Mouse (Mus musculus) 3T3-L1 (cell line): ENCODE measurements at regions not wholly inside any gene's neighbourhood (a gene's known extent, or its start where the extent isn't known, plus 50 kb on each side); places are given as distances from the start of the nearest gene placed in this dataset.
A peak's percentile ranks its signal among the peaks of the same experiment; 100 is the strongest.
"Not testable (repeated sequence)": the region's sequence is repeated elsewhere in the genome, so short reads cannot be mapped to it uniquely, and the experiment has no call there.

Experiments used
- DNase-seq: peaks from one replicate; pipeline ENCODE4 v3.0.0-alpha.2; 2015; ENCODE audit warnings: low read depth, low spot score

GRCm38 (mm10) chr13:60467821-60468579 is 133.7 kb upstream of the Dapk1 start:
- peak; percentile 85 for DNase-seq

- no peak for DNase-seq
Measured at GRCm38 (mm10) chr13:60470426-60471398, 131.0 kb upstream of the Dapk1 start.

- DNase-seq: no peak
Measured at GRCm38 (mm10) chr13:60471602-60472001, 130.1 kb upstream of the Dapk1 start.

GRCm38 (mm10) chr13:60476366-60476765 is 125.4 kb upstream of the Dapk1 start:
- DNase-seq: no peak

GRCm38 (mm10) chr13:60478301-60478700 is 123.4 kb upstream of the Dapk1 start:
- no peak for DNase-seq

- peak; percentile 66 for DNase-seq
Measured at GRCm38 (mm10) chr13:60479043-60479861, 122.5 kb upstream of the Dapk1 start.

GRCm38 (mm10) chr13:60479862-60480730 is 121.7 kb upstream of the Dapk1 start:
- DNase-seq: no peak

GRCm38 (mm10) chr13:60480731-60481431 is 120.9 kb upstream of the Dapk1 start:
- DNase-seq: no peak

- not testable (repeated sequence) for DNase-seq
Measured at GRCm38 (mm10) chr13:60481451-60481850, 120.3 kb upstream of the Dapk1 start.

GRCm38 (mm10) chr13:60481946-60482345 is 119.8 kb upstream of the Dapk1 start:
- DNase-seq: no peak

GRCm38 (mm10) chr13:60486105-60486504 is 115.6 kb upstream of the Dapk1 start:
- no peak for DNase-seq

- DNase-seq: no peak
Measured at GRCm38 (mm10) chr13:60486871-60487270, 114.9 kb upstream of the Dapk1 start.

- DNase-seq: no peak
Measured at GRCm38 (mm10) chr13:60488131-60488883, 113.4 kb upstream of the Dapk1 start.

GRCm38 (mm10) chr13:60488884-60489265 is 112.9 kb upstream of the Dapk1 start:
- no peak for DNase-seq

GRCm38 (mm10) chr13:60491948-60492464 is 109.7 kb upstream of the Dapk1 start:
- DNase-seq: no peak

GRCm38 (mm10) chr13:60493836-60494235 is 107.9 kb upstream of the Dapk1 start:
- DNase-seq: no peak

GRCm38 (mm10) chr13:60497714-60498400 is 103.9 kb upstream of the Dapk1 start:
- DNase-seq: no peak

- no peak for DNase-seq
Measured at GRCm38 (mm10) chr13:60504196-60504595, 97.6 kb upstream of the Dapk1 start.
